Mouse (Mus musculus) duodenum, adult 2 months (tissue): ENCODE data around the gene Hlf. TPM values are rescaled to one million over a fixed set of nuclear protein-coding genes. Genes with fewer than 3 reads are reported as not detected.

Experiments used
- polyA plus RNA-seq: library from polyadenylated mRNA; depleted of rRNA; stranded (reverse); fragments of >200 nt; gene quantifications from 2 replicates; pipeline ENCODE4 v1.2.3, GENCODE M21; 2012; ENCODE audit warnings: low replicate concordance; rRNA removed

Hlf gene
- 2.4 and 3.8 TPM in 2 replicates for polyA plus RNA-seq

DNA sequence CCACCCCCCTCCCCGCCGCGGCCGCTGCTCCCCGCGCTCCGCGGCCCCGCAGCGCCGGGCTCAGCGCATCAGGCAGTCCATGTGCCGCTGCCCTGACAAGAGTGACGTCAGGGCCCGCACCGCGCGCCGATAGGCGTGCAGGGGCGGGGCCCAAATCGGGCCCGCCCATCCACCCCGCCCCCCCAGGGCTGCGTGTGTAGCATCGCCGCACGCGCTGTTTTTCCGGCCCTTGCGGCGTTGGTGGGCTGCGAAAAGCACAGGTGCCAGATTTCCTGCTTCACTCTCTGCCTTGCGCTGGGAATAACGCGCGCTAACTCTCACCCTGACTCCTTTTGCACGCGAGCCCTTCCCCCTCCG lies at the start of gene Hlf:
Gene Hlf, minus strand, starts transcription at position 79 of the 357 bp plus-strand sequence.

Other genes with a start within 250 kb of the Hlf start
- 0.58 and 4.4 TPM in 2 replicates for gene Gm45716, start 203.2 kb downstream of the Hlf start, polyA plus RNA-seq
- 18.7 and 37.3 TPM in 2 replicates for gene Mmd, start 141.4 kb downstream of the Hlf start, polyA plus RNA-seq
- 0.21 and 0.46 TPM in 2 replicates for gene Stxbp4, start 247.2 kb upstream of the Hlf start, polyA plus RNA-seq
- 14.5 and 46.6 TPM in 2 replicates for gene Cox11, start 247.3 kb upstream of the Hlf start, polyA plus RNA-seq